Mouse (Mus musculus) gastrocnemius, adult 18-20 months (tissue): ENCODE measurements around the gene 2310039H08Rik. TPM values are rescaled to one million over a fixed set of nuclear protein-coding genes. Genes with fewer than 3 reads are reported as not detected.
"Not testable (repeated sequence)": the region's sequence is repeated elsewhere in the genome, so short reads cannot be mapped to it uniquely, and the experiment has no call there.

ENCODE experiments used
- DNase-seq: peaks from one replicate; pipeline ENCODE4 v3.0.0; 2021; ENCODE audit warnings: low spot score
- total RNA-seq, 2 experiments: library from RNA; stranded (reverse); gene quantifications; 2 replicates each; pipeline ENCODE4 v1.2.3; 2021

Gene 2310039H08Rik
- total RNA-seq, 2 experiments from 2014 or later, result 38.2 to 40.1 TPM

DNA sequence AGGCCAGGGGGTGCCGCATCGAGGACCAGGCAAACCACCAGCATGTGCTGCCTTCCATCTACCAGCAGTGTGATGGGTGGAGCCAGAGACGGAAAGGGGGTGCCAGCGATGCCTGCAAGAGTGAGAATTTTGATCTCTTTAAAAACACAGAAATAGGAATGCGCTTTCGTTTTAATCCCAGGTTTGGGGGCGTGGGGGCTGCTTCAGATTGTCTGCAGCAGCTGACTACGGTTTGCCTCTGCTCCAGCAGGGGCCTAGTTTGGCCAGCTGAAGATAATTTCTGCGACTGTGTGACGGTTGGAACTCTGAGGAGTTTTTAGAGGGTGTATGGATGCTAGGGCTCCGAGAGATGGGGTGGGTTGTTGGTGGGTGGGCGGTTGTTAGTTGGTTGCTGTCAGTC is 13.7 kb upstream of the 2310039H08Rik start:
- no peak for DNase-seq

DNA sequence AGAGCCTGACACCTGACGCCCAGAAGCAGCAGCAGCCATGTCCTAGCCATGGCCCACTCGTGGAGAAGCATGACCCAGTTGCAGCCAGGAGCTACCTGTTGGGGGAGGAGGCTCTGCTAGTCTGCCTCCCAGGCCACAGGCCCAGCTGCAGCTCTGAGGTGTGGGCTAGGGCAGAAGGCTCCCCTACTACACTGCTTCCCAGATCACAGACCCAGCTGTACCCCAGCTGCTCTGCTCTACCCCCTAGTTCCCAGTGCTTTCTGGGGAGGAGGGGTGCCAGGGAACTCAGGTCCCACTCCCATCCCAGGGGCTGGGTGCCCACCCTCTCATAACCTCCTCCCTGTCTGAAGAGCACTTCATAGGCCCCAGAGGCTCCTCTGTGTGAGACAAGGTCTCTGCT is 8.9 kb upstream of the 2310039H08Rik start, which contains the start of gene Ptcra:
Gene Ptcra, minus strand, starts transcription at position 169 of the 400 bp plus-strand sequence.
- DNase-seq, result no peak

GRCm38 (mm10) chr17:46764916-46765315 is 7.5 kb upstream of the 2310039H08Rik start:
- DNase-seq, result not testable (repeated sequence)

DNA sequence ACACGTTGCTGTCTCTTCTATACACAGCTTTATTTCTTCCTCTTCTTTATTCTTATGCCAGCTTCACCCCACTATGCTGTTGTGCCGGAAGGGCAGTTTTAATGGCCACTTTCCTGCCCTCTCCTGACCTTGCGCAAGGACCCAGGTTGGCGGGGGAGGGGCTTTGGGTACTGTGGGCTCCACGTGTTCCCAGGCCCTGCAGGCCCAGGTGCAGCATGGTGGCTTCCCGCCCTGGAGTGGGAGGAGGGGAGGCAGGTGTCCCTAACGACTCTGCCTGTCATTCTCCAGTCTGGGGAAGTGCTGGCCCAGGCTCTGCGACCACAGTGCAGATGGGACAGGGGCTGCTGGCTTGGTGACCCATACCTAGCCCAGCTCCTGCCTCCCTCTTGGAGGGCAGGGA is 4.6 kb upstream of the 2310039H08Rik start:
- DNase-seq, result no peak

- no peak for DNase-seq
These were observed 1.9 kb upstream of the 2310039H08Rik start for GRCm38 (mm10) chr17:46770546-46770945.

- no peak for DNase-seq
These were observed 1.4 kb upstream of the 2310039H08Rik start for GRCm38 (mm10) chr17:46771025-46771424.

DNA sequence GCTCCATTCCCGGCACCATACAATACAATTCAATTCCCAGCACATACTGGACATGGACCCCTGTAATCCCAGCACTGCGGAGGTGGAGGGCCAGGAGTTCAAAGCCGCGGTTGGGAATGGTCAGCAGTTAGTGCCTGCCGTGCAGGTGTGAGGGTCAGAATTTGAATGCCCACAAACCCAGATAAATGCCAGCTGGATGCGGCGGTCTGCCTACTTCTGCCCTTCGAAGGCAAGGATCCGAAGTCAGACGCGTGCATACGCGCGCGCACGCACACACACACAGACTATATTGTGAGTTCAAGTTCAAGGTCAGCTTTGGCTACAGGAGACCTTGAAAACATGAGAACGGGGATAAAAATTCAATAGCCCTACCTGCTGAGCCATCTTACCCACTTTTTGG is 819 bp upstream of the 2310039H08Rik start:
- DNase-seq, result no peak

- no peak for DNase-seq
These were observed 414 bp upstream of the 2310039H08Rik start for GRCm38 (mm10) chr17:46772038-46772403.

DNA sequence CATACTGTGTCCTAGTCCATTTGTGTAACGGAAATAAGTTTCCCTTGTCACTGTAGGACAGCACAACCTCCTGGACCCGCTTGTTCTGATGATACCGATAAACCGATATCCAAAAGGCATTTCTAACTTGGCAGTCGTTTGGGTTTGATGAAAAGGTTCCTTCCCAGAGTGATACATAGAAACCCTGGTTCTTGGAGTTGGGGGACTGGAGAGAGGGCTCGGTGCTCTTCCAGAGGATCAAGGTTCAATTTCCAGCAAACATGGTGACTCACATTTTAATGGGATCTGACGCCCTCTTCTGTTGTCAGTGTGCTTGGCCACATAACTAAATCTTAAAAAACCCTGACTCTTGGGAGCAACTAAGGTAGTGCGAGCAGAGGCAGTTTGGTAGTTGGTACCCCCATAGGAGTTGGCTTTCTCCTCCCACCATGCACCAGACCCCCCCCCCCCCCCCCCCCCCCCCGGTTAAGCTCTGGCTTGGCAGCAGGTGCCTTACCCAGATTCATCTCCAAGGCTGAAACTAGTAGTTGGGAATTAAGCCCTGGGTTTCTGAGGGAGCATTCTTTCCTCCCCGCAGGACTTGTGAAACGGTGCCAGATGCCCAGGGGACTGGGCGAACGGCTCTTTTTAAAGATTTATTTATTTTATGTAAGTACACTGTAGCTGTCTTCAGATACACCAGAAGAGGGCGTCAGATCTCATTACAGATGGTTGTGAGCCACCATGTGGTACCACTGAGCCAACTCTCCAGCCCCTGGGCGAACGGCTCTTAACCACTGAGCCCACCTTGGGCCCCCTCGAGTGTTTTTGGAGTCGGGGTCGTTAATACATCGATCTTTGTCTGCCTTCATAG is 1.1 kb downstream of the 2310039H08Rik start:
- DNase-seq, result no peak

DNA sequence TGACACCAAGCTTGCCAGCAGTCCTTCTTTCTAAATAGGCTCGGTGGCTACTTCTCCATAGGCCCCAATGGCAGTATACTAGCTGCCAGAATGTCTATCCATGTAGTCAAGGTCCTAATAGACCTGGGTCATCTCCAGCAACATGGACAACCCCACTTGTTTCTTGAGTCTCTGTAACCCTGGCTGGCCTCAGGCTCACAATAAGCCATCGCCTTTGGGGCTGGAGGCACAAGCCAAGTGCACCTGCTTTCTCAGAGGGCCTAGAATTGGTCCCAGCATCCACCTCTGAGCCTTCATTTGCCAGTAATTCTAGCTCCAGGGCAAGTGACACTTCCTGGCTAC is 1.7 kb downstream of the 2310039H08Rik start:
- DNase-seq, result no peak

- no peak for DNase-seq
These were observed 2.6 kb downstream of the 2310039H08Rik start for GRCm38 (mm10) chr17:46775070-46775469.

GRCm38 (mm10) chr17:46776087-46776486 is 3.7 kb downstream of the 2310039H08Rik start:
- no peak for DNase-seq

GRCm38 (mm10) chr17:46781876-46782275 is 9.4 kb downstream of the 2310039H08Rik start:
- DNase-seq, result no peak

DNA sequence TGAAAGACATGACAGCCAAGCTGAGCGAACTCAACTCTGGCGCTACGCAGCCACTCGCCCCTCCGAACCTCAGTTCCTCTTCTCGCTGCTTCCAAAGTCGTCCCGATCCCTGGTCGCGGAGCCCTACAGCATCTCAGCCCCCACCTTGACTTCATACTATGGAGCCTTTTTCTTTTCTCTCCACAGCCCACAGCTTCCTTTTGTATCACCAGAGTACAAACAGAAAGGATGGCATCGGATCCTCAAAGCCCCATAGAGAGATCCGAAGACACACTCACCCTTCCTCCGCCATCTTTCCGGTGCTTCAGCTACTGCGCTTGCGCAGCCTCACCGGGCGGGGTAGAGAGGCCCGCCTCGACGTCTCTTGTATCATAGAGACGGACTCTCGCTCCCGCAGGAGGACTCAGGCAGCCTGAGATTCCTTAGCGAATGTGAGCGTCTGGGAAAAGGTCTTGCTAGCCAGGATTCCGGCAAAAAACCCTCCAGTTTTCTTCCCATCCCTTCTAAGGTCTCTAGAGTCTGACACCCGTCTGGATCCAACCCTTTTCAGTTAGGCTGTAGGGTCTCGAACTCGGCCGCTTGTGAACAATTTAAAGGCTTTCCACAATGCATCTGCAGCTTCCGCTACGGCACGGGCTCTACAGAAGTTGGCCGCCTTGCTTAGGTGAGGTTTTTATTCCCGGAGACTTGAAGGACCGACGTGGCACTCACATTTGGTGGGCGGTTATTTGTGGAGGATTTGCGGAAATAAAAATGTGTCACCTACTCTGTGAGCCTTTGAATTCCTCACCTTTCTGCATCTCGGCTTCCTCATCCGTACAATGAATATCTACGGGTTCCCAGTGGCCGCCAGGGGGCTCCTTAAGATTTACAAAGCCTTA is 10.1 kb downstream of the 2310039H08Rik start, which contains the start of gene Rpl7l1:
Gene Rpl7l1, minus strand, starts transcription at position 332 of the 881 bp plus-strand sequence.
- DNase-seq, result peak; percentile 92

DNA sequence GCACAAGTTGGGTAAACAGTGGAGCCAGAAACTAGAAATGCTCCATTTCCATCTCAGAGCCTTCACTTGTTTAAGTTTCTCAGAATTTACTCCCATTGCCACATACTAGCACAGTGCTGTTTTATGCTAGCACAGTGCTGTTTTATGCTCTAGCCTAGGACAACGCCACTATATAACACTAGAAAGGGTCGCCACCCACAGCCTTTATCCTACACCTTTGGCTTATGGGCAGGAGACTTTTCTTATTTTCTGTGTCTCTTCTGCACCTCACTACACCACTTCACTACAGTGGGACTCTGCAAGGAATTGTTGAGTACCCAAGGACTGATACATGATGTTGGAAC is 10.8 kb downstream of the 2310039H08Rik start:
- no peak for DNase-seq

- no peak for DNase-seq
These were observed 14.5 kb downstream of the 2310039H08Rik start for GRCm38 (mm10) chr17:46786952-46787351.

DNA sequence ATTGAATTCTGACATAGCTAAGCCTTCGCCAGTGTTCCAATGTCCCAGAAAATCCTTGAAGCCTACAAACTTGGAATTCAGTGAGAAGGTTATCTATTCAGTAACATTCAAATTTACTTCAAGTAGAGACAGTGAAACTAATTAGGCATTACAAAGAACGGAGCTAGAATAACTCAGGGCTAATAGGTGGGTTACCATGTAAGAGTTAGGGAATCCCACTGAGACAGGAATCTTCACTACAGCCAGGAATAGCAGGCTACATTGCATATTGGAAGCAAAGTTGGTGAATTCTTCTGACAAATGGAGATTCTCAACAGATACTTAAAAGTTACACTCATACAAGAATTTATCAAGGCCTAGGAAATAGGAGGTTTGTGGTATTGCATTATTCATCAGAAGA is 15.5 kb downstream of the 2310039H08Rik start:
- DNase-seq, result not testable (repeated sequence)

DNA sequence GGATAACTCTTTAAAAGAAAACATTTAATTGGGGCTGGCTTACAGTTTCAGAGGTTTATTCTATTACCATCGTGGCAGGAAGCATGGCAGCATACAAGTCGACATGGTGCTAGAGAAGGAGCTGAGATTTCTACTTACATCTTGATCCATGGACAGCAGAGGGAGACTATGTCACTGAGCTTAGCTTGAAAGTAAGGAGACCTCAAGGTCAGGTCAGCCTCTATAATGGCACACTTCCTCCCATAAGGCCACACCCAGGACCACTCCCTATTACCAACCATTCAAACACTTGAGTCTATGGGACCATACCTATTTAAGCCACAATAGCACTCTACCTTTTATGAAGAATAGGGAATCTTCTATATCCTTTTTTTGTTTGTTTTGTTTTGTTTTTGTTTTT is 20.5 kb downstream of the 2310039H08Rik start:
- DNase-seq, result no peak

- no peak for DNase-seq
These were observed 24.3 kb downstream of the 2310039H08Rik start for GRCm38 (mm10) chr17:46796743-46797142.

DNA sequence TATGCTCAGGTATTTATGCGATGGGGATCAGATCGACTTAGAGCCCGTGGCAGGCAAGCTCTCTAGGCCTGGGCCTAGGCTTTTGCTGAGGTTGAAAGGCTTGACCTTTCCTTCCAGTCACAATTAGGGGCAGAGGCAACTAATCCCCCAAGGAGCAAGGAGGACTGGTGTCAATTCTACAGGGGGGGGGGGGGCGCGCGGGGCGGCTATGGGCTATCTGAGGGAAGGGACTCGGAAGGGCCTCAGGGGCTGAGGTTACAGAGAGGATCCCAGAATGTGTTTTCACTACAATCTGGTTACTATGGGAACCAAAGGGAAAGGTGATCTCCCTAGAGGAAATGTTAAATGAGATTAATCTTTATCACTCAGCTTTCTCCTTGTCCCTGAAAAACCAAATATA is 25.0 kb downstream of the 2310039H08Rik start:
- no peak for DNase-seq

DNA sequence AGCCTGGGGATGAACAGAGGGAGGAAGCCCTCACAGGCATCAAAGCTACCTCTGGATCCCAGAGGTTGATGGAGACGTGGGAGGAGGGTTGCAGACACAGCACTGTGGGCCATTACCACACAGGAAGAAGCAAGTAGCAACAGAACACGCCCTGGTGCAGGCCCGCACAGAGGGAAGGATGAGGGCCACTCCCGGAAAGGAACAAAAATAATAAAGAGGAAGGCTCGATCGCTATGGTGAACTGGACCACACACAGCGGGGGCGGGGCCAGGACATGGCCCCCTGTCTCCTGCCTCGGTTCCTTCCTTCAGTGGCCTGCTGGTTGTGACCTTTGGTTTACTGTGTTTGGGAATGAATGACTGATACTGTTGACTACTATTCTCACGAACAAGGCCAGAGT is 27.2 kb downstream of the 2310039H08Rik start:
- no peak for DNase-seq

GRCm38 (mm10) chr17:46801761-46802160 is 29.3 kb downstream of the 2310039H08Rik start:
- no peak for DNase-seq
